Mouse (Mus musculus) CH12.LX (cell line): ENCODE measurements at regions not wholly inside any gene's neighbourhood (a gene's known extent, or its start where the extent isn't known, plus 50 kb on each side); places are given as distances from the start of the nearest gene placed in this dataset.

Source experiments
- DNase-seq: peaks from one replicate; pipeline ENCODE4 v3.0.0-alpha.2; 2013; ENCODE audit errors: extremely low read depth
- H3K27ac ChIP-seq: 2 replicates; pipeline ENCODE4 v1.5.1; 2012; ENCODE audit warnings: low read depth, mild to moderate bottlenecking, control low read depth, moderate library complexity; ENCODE audit not compliant: insufficient read depth
- H3K27me3 ChIP-seq: replicated peaks from 2 replicates; pipeline ENCODE3; 2012; ENCODE audit warnings: inconsistent platforms
- H3K36me3 ChIP-seq, 2 experiments: replicated peaks in 1 of 2; 2 replicates each; pipeline versions ENCODE3 to v1.6.1; 2012; ENCODE audit warnings: inconsistent platforms in 1 of 2, low read length in 1 of 2, mild to moderate bottlenecking in 1 of 2, mixed read lengths in 1 of 2, moderate library complexity in 1 of 2; ENCODE audit not compliant: control insufficient read depth in 1 of 2, insufficient read depth in 1 of 2
- H3K4me1 ChIP-seq, 2 experiments: 2 replicates each; pipeline ENCODE4 v1.6.1; 2012; ENCODE audit warnings: inconsistent platforms in 1 of 2, moderate library complexity in 1 of 2; ENCODE audit not compliant: insufficient read depth in 2 of 2, control insufficient read depth in 1 of 2
- H3K4me2 ChIP-seq: 2 replicates; pipeline ENCODE4 v1.6.1; 2012; ENCODE audit warnings: low read depth, mild to moderate bottlenecking, control low read depth; ENCODE audit not compliant: poor library complexity, insufficient read depth, severe bottlenecking
- H3K4me3 ChIP-seq, 3 experiments: fragments of 150-350 bp in 1 of 3; sonication (generic) in 1 of 3; replicated peaks in 1 of 3; 2 replicates each; pipeline versions ENCODE3 to v1.5.1; 2011 to 2012; ENCODE audit warnings: low read depth in 2 of 3, low read length in 2 of 3, mild to moderate bottlenecking in 2 of 3, moderate library complexity in 2 of 3, control low read depth in 1 of 3, improper control_type of control experiment in 1 of 3, inconsistent platforms in 1 of 3, mixed read lengths in 1 of 3; ENCODE audit not compliant: poor library complexity in 1 of 3
- H3K79me2 ChIP-seq: replicated peaks from 2 replicates; pipeline ENCODE4 v1.6.1; 2012; ENCODE audit warnings: mild to moderate bottlenecking, moderate library complexity; ENCODE audit not compliant: control insufficient read depth, poor library complexity, insufficient read depth, severe bottlenecking; ENCODE audit errors: extremely low read depth
- H3K9ac ChIP-seq: 2 replicates; pipeline ENCODE4 v1.6.1; 2012; ENCODE audit warnings: low read depth, mild to moderate bottlenecking, control low read depth, moderate library complexity; ENCODE audit not compliant: insufficient read depth
- H3K9me3 ChIP-seq: replicated peaks from 2 replicates; pipeline ENCODE3; 2012; ENCODE audit warnings: low read length, inconsistent platforms, mixed read lengths
- BHLHE40 ChIP-seq: IDR thresholded peaks from 2 replicates; pipeline ENCODE4 v1.6.1; 2011; ENCODE audit warnings: mild to moderate bottlenecking, low read depth, low read length, improper control_type of control experiment
- CTCF ChIP-seq, 2 experiments: IDR thresholded peaks in 1 of 2; conservative IDR thresholded peaks in 1 of 2; 2 replicates each; pipeline ENCODE4 v1.5.1; 2011 to 2012; ENCODE audit warnings: low read depth in 2 of 2, low read length in 2 of 2, improper control_type of control experiment in 1 of 2, inconsistent platforms in 1 of 2, mild to moderate bottlenecking in 1 of 2, moderate library complexity in 1 of 2
- ELF1 ChIP-seq: IDR thresholded peaks from 2 replicates; pipeline ENCODE4 v1.6.1; 2014; ENCODE audit warnings: low read depth, mild to moderate bottlenecking, inconsistent platforms, low read length, improper control_type of control experiment
- EP300 ChIP-seq: IDR thresholded peaks from 2 replicates; pipeline ENCODE4 v1.6.1; 2011; ENCODE audit warnings: low read length, improper control_type of control experiment
- ETS1 ChIP-seq: conservative IDR thresholded peaks from 2 replicates; pipeline ENCODE4 v1.6.1; 2012; ENCODE audit warnings: low read depth, mild to moderate bottlenecking, inconsistent platforms, low read length, improper control_type of control experiment, moderate library complexity
- JUN ChIP-seq: IDR thresholded peaks from 2 replicates; pipeline ENCODE4 v1.6.1; 2011; ENCODE audit warnings: low read depth, mild to moderate bottlenecking, low read length, improper control_type of control experiment, moderate library complexity; ENCODE audit not compliant: insufficient read depth
- JUND ChIP-seq: conservative IDR thresholded peaks from 2 replicates; pipeline ENCODE4 v1.6.1; 2011; ENCODE audit warnings: low read depth, low read length, improper control_type of control experiment
- KAT2A ChIP-seq: IDR thresholded peaks from 2 replicates; pipeline ENCODE4 v1.6.1; 2012; ENCODE audit warnings: low read length, improper control_type of control experiment, inconsistent platforms; ENCODE audit not compliant: insufficient replicate concordance
- MAFK ChIP-seq: IDR thresholded peaks from 2 replicates; pipeline ENCODE4 v1.6.1; 2011; ENCODE audit warnings: low read length, improper control_type of control experiment; ENCODE audit not compliant: insufficient replicate concordance
- MAX ChIP-seq: IDR thresholded peaks from 2 replicates; pipeline ENCODE4 v1.6.1; 2011; ENCODE audit warnings: low read length, improper control_type of control experiment
- MAZ ChIP-seq: IDR thresholded peaks from 2 replicates; pipeline ENCODE4 v1.6.1; 2012; ENCODE audit warnings: low read depth, mild to moderate bottlenecking, inconsistent platforms, low read length, improper control_type of control experiment, moderate library complexity
- MEF2A ChIP-seq: IDR thresholded peaks from 2 replicates; pipeline ENCODE4 v1.6.1; 2014; ENCODE audit warnings: low read depth, mild to moderate bottlenecking, inconsistent platforms, low read length, improper control_type of control experiment, borderline replicate concordance
- MXI1 ChIP-seq: IDR thresholded peaks from 2 replicates; pipeline ENCODE4 v1.6.1; 2011; ENCODE audit warnings: mild to moderate bottlenecking, low read depth, low read length, improper control_type of control experiment
- MYC ChIP-seq: IDR thresholded peaks from 2 replicates; pipeline ENCODE4 v1.6.1; 2011; ENCODE audit warnings: low read depth, mild to moderate bottlenecking, improper control_type of control experiment, low read length
- PAX5 ChIP-seq: IDR thresholded peaks from 2 replicates; pipeline ENCODE4 v1.6.1; 2012; ENCODE audit warnings: low read length, inconsistent platforms, mixed read lengths
- RAD21 ChIP-seq: IDR thresholded peaks from 2 replicates; pipeline ENCODE4 v1.6.1; 2011; ENCODE audit warnings: low read depth, mild to moderate bottlenecking, low read length, improper control_type of control experiment, moderate library complexity
- SIN3A ChIP-seq: IDR thresholded peaks from 2 replicates; pipeline ENCODE4 v1.6.1; 2012; ENCODE audit warnings: low read length, improper control_type of control experiment, inconsistent platforms
- SMC3 ChIP-seq: IDR thresholded peaks from 2 replicates; pipeline ENCODE4 v1.6.1; 2011; ENCODE audit warnings: low read depth, low read length, improper control_type of control experiment
- TCF12 ChIP-seq: IDR thresholded peaks from 2 replicates; pipeline ENCODE4 v1.6.1; 2014; ENCODE audit warnings: low read depth, mild to moderate bottlenecking, inconsistent platforms, low read length, improper control_type of control experiment
- UBTF ChIP-seq: IDR thresholded peaks from 2 replicates; pipeline ENCODE4 v1.6.1; 2012; ENCODE audit warnings: low read depth, mild to moderate bottlenecking, inconsistent platforms, low read length, improper control_type of control experiment, moderate library complexity
- USF1 ChIP-seq: IDR thresholded peaks from 2 replicates; pipeline ENCODE4 v1.6.1; 2014; ENCODE audit warnings: low read depth, mild to moderate bottlenecking, inconsistent platforms, low read length, improper control_type of control experiment
- ZC3H11A ChIP-seq: IDR thresholded peaks from 2 replicates; pipeline ENCODE4 v1.6.1; 2012; ENCODE audit warnings: low read depth, mild to moderate bottlenecking, inconsistent platforms, low read length, improper control_type of control experiment
- ZMIZ1 ChIP-seq: IDR thresholded peaks from 2 replicates; pipeline ENCODE4 v1.6.1; 2012; ENCODE audit warnings: low read depth, mild to moderate bottlenecking, inconsistent platforms, low read length, improper control_type of control experiment
- ZNF384 ChIP-seq: IDR thresholded peaks from 2 replicates; pipeline ENCODE4 v1.6.1; 2012; ENCODE audit warnings: low read depth, low read length, improper control_type of control experiment, inconsistent platforms
- dilution Hi-C: fragments of 300-500 bp; cut with MboI; formaldehyde crosslinking; loops from 2 replicates; pipeline ENCODE4 v1.14.3; 2020; ENCODE audit warnings: low sequenced_read_pairs; ENCODE audit not compliant: extremely low pct_unique_long_range_greater_than_20kb, extremely low pct_ligation_motif_present
- in situ Hi-C: fragments of 300-500 bp; cut with MboI; formaldehyde crosslinking; loops from 3 replicates; pipeline ENCODE4 v1.14.3; 2019; ENCODE audit warnings: low sequenced_read_pairs, low pct_ligation_motif_present, low pct_unique_long_range_greater_than_20kb, mixed read lengths

GRCm38 (mm10) chr5:73761236-73761635, 110.1 kb downstream of the Spata18 start:
- Histone ChIP-seq H3K79me2 (no peaks in the 10 kb centered on the region), H3K36me3 (no peaks in the 10 kb centered on the region), H3K4me3 (no peak overlapping the region), H3K27ac (no peak overlapping the region), H3K4me2 (no peak overlapping the region), H3K4me1 (peaks cover 7 to 33% of the 10 kb centered on the region in 2 experiments), H3K9me3 (no peaks in the 10 kb centered on the region), H3K9ac (no peak overlapping the region), H3K27me3 (no peaks in the 10 kb centered on the region)
- dilution Hi-C loops, result no loop called here
- peak; percentile 40 for TF ChIP-seq BHLHE40
- no peak for TF ChIP-seq MAX
- TF ChIP-seq ZNF384, result peak; percentile 75
- peak; percentile 55; the same call in 1 of the 2 replicates for TF ChIP-seq ETS1
- TF ChIP-seq SIN3A, result no peak
- peak; percentile 95 for TF ChIP-seq MEF2A
- 0 out of 2 replicates have a peak, but pooled peaks have one; percentile 21 for TF ChIP-seq EP300
- in situ Hi-C loops, result no loop called here
- DNase-seq, result peak; percentile 85

- H3K27me3 ChIP-seq, result no peaks in the 10 kb centered on the region
- H3K36me3 ChIP-seq, result no peaks in the 10 kb centered on the region
- H3K9me3 ChIP-seq, result no peaks in the 10 kb centered on the region
- DNase-seq, result peak; percentile 39
- H3K4me1 ChIP-seq, result peaks cover 7 to 33% of the 10 kb centered on the region in 2 experiments
- H3K4me3 ChIP-seq, result no peak overlapping the region
- H3K27ac ChIP-seq, result no peak overlapping the region
- H3K9ac ChIP-seq, result no peak overlapping the region
- dilution Hi-C loops, result no loop called here
- TF ChIP-seq MEF2A (no peak), UBTF (no peak), MAZ (no peak), CTCF (conservative IDR thresholded peaks at IDR 0.05 in 1 of 2, IDR thresholded peaks at IDR 0.05 in 1 of 2; ENCODE audit: low read depth in 2 of 2, low read length in 2 of 2) (peak; percentile 20 to 60; a peak in 3 of 4 replicates), SMC3 (0 out of 2 replicates have a peak, but pooled peaks have one; percentile 15), MXI1 (no peak), RAD21 (peak; percentile 62), JUND (no peak), BHLHE40 (no peak), EP300 (no peak)
- in situ Hi-C loops, result no loop called here
- 0 out of 2 replicates have a peak overlapping the region, but pooled peaks have one; percentile 22 for H3K4me2 ChIP-seq
- H3K79me2 ChIP-seq, result no peaks in the 10 kb centered on the region
These were observed 110.5 kb downstream of the Spata18 start for GRCm38 (mm10) chr5:73761709-73762108.

- Histone ChIP-seq H3K79me2 (no peaks in the 10 kb centered on the region), H3K9ac (no peak overlapping the region), H3K4me2 (no peak overlapping the region), H3K36me3 (no peaks in the 10 kb centered on the region), H3K9me3 (no peaks in the 10 kb centered on the region), H3K4me1 (peaks cover 7 to 35% of the 10 kb centered on the region in 2 experiments), H3K27ac (no peak overlapping the region), H3K27me3 (no peaks in the 10 kb centered on the region), H3K4me3 (no peak overlapping the region)
- dilution Hi-C loops (no loop called here), in situ Hi-C loops (no loop called here)
- no peak for TF ChIP-seq ZMIZ1
- no peak for TF ChIP-seq ZC3H11A
- TF ChIP-seq PAX5, result no peak
- no peak for TF ChIP-seq MYC
- no peak for TF ChIP-seq RAD21
- TF ChIP-seq USF1, result no peak
- TF ChIP-seq ZNF384, result no peak
- no peak for TF ChIP-seq KAT2A
- TF ChIP-seq TCF12, result no peak
- no peak for TF ChIP-seq ELF1
- no peak for TF ChIP-seq MAZ
- TF ChIP-seq JUN, result no peak
- no peak for TF ChIP-seq MAFK
- no peak for TF ChIP-seq CTCF (conservative IDR thresholded peaks at IDR 0.05 in 1 of 2, IDR thresholded peaks at IDR 0.05 in 1 of 2; ENCODE audit: low read depth in 2 of 2, low read length in 2 of 2)
- DNase-seq, result no peak
These were observed 113.0 kb downstream of the Spata18 start for GRCm38 (mm10) chr5:73764226-73764625.
